Mouse (Mus musculus) intestine, embryonic 16.5 days (tissue): ENCODE data around the gene Spns2. TPM values are rescaled to one million over a fixed set of nuclear protein-coding genes. Genes with fewer than 3 reads are reported as not detected.

Experiments used
- ATAC-seq: fragments of 200-750 bp; cut with Nextera tagmentation; 2 replicates; pipeline ENCODE4 v1.8.0; 2017; ENCODE audit warnings: moderate TSS enrichment, moderate library complexity
- H3K27ac ChIP-seq: fragments of 300-500 bp; sonication (generic); 2 replicates; pipeline ENCODE4 v1.5.1; 2014; ENCODE audit warnings: mild to moderate bottlenecking, low read length
- H3K27me3 ChIP-seq: fragments of 300-500 bp; sonication (generic); replicated peaks from 2 replicates; pipeline ENCODE4 v1.6.1; 2014; ENCODE audit warnings: low read length, control low read depth, mixed read lengths; ENCODE audit not compliant: control insufficient read depth, insufficient read depth
- H3K36me3 ChIP-seq: fragments of 300-500 bp; sonication (generic); 2 replicates; pipeline ENCODE4 v1.6.1; 2014; ENCODE audit warnings: low read length, control low read depth; ENCODE audit not compliant: control insufficient read depth, insufficient read depth
- H3K4me1 ChIP-seq: fragments of 300-500 bp; sonication (generic); 2 replicates; pipeline ENCODE4 v1.6.1; 2014; ENCODE audit warnings: low read length, control low read depth, mixed read lengths; ENCODE audit not compliant: control insufficient read depth, insufficient read depth
- H3K4me2 ChIP-seq: fragments of 300-500 bp; sonication (generic); 2 replicates; pipeline ENCODE4 v1.6.1; 2014; ENCODE audit warnings: low read depth, low read length, control low read depth
- H3K4me3 ChIP-seq: fragments of 300-500 bp; sonication (generic); 2 replicates; pipeline ENCODE4 v1.5.1; 2014; ENCODE audit warnings: mild to moderate bottlenecking, low read length
- H3K9ac ChIP-seq: fragments of 300-500 bp; sonication (generic); 2 replicates; pipeline ENCODE4 v1.6.1; 2014; ENCODE audit warnings: low read depth, low read length
- H3K9me3 ChIP-seq: fragments of 300-500 bp; sonication (generic); 2 replicates; pipeline ENCODE4 v1.6.1; 2016; ENCODE audit warnings: low read length, control low read depth; ENCODE audit not compliant: control insufficient read depth
- WGBS: fragments of 180-500 bp; shearing (Covaris S2); extraction: QIAGEN DNeasy Blood & Tissue Kit; methylation state at CpG from one replicate; pipeline ENCODE4 v1.1.7; 2014; 5-methylcytosine and 5-hydroxymethylcytosine counted together
- polyA plus RNA-seq: library from polyadenylated mRNA; unstranded; fragments of >200 nt; fragmentation: Nextera tagmentation; extraction: Ambion mirVana; gene quantifications from 2 replicates; pipeline ENCODE4 v1.2.1, GENCODE M21; 2015

Spns2 gene
- polyA plus RNA-seq, result 5.9 and 7.5 TPM in 2 replicates

DNA sequence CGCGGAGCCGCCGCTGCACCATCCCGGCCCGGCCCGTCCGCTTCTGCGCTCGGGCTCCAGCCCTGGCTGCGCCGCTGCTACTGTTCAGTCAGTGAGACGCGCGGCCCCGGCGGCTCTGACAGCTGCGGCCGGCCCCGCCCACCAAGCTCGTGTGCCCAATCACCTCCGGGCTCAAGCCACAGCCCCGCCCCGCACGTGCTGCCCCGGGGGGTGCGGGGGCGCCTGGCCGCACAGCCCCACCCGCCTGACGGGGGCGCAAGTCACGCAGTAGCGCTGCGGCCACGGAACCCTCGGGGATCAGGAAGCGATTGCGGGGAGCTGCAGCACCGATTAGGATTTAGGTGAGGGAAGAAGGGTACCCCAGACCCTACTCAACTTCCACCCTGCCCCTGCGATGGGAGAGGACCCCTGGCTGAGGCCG, at the start of gene Spns2:
Spns2 (minus strand) TSS at position 24 of the 421 bp plus-strand sequence.
- H3K27me3 ChIP-seq, result peaks cover 15% of the 10 kb centered on the region
- H3K4me1 ChIP-seq, result peaks cover 8% of the 10 kb centered on the region; the same call in 1 of the 2 replicates
- H3K36me3 ChIP-seq, result no peaks in the 10 kb centered on the region
- WGBS, result under 1% methylated on average over 35 of the region's 42 CpGs
- H3K4me2 ChIP-seq, result peak within 1 kb of the TSS; percentile 97
- ATAC-seq, result peak; percentile 93
- peak within 1 kb of the TSS; percentile 67 for H3K4me3 ChIP-seq
- peak within 1 kb of the TSS; percentile 67 for H3K9ac ChIP-seq
- no peaks in the 10 kb centered on the region for H3K9me3 ChIP-seq
- H3K27ac ChIP-seq, result no peak within 1 kb of the TSS

GRCm38 (mm10) chr11:72538811-72539210, 49.1 kb upstream of the Spns2 start:
- no peak overlapping the region for H3K27ac ChIP-seq
- H3K4me1 ChIP-seq, result peaks cover 18% of the 10 kb centered on the region
- H3K27me3 ChIP-seq, result no peaks in the 10 kb centered on the region
- H3K4me2 ChIP-seq, result no peak overlapping the region
- 0 out of 2 replicates have a peak, but pooled peaks cover 3% of the 10 kb centered on the region for H3K9me3 ChIP-seq
- no peaks in the 10 kb centered on the region for H3K36me3 ChIP-seq
- no peak for ATAC-seq
- WGBS, result 84% methylated on average over 7 of the region's 7 CpGs
- H3K4me3 ChIP-seq, result no peak overlapping the region
- no peak overlapping the region for H3K9ac ChIP-seq

DNA sequence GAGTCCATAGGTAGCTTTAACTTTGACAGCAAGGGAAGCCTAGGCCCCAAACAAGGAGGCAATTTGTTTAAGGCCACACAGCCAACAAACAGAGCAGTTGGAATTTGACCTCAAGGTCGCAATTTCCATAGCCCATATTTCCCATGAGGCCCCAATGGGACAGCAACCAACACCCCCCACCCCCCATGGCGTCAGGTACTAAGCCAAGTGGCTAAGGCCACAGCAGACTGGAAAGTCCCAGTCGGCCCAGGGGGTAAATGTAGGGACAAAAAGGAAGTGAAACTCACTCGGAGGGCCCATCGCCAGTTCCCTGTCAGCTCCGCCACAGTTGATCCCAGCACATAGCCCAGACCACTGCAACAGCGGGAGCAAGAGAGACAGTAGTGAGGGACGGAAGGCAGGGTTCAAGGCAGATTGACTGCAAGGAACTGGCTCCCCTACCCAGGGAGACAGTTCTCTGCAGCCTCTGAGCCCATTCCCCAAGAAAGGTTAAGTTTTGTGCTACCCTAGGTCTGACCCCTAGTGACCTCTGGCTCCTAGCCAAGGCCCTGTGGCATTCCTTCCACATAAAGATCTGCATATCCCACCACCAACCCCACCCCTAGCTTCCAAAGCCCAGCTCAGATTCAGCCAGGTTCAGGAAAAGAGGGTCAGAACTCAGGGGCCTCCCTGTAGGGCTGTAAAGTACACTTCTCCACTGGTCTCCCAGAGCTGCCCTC, 48.5 kb upstream of the Spns2 start:
- Histone ChIP-seq H3K27ac (peak overlapping the region; percentile 14; the same call in 1 of the 2 replicates), H3K9ac (peak overlapping the region; percentile 28; the same call in 1 of the 2 replicates), H3K4me1 (peaks cover 18% of the 10 kb centered on the region), H3K4me2 (no peak overlapping the region), H3K4me3 (no peak overlapping the region), H3K9me3 (0 out of 2 replicates have a peak, but pooled peaks cover 3% of the 10 kb centered on the region), H3K27me3 (no peaks in the 10 kb centered on the region), H3K36me3 (no peaks in the 10 kb centered on the region)
- peak; percentile 67 for ATAC-seq
- 45% methylated on average over 8 of the region's 8 CpGs for WGBS

DNA sequence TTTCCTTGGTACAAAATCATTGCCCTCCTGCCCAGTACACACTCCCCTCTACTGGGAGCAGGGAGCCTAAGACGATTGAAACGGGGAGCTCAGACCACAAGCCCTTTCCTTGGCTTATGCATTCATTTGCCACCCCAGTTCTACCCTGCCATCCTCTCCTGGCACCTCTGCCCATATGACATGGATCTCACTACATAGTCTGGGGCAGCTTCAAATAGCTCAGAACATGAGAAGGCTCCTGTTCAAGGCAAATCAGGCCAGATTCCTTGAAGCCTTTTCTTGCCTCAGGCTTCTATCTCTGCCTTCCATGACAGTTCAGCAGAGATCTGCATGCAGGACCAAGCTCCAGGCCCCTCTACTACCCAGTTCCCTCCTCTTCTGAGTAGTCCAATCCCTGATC, 47.8 kb upstream of the Spns2 start:
- Histone ChIP-seq H3K4me2 (no peak overlapping the region), H3K9ac (no peak overlapping the region), H3K4me3 (no peak overlapping the region), H3K36me3 (no peaks in the 10 kb centered on the region), H3K27ac (peak overlapping the region; percentile 14), H3K4me1 (peaks cover 18% of the 10 kb centered on the region), H3K9me3 (0 out of 2 replicates have a peak, but pooled peaks cover 3% of the 10 kb centered on the region), H3K27me3 (no peaks in the 10 kb centered on the region)
- ATAC-seq, result 0 out of 2 replicates have a peak, but pooled peaks have one; percentile 4
- 91% methylated on average over 2 of the region's 2 CpGs for WGBS

DNA sequence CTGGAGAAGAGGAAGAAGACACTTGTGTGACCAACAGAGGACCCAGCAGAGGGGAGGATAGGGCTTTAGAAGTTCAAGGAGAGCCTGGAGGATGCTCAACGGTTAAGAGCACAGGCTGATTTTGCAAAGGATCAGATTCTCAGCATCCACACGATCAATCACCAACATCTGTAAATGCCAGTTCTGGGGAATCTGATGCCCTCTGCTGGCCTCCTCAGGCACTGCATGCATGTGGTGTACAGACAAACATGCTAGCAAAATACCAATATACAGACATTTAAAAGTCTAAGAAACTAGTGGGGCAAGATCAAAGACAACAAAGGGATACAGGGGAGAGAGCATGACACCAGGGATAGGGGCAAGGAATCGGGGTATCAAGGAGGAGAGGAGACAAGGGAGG, 45.8 kb upstream of the Spns2 start:
- no peaks in the 10 kb centered on the region for H3K36me3 ChIP-seq
- WGBS, result 87% methylated on average over 3 of the region's 3 CpGs
- H3K4me3 ChIP-seq, result no peak overlapping the region
- no peak overlapping the region for H3K4me2 ChIP-seq
- ATAC-seq, result no peak
- H3K27ac ChIP-seq, result no peak overlapping the region
- no peaks in the 10 kb centered on the region for H3K27me3 ChIP-seq
- no peak overlapping the region for H3K9ac ChIP-seq
- H3K4me1 ChIP-seq, result peaks cover 18% of the 10 kb centered on the region
- 0 out of 2 replicates have a peak, but pooled peaks cover 3% of the 10 kb centered on the region for H3K9me3 ChIP-seq

DNA sequence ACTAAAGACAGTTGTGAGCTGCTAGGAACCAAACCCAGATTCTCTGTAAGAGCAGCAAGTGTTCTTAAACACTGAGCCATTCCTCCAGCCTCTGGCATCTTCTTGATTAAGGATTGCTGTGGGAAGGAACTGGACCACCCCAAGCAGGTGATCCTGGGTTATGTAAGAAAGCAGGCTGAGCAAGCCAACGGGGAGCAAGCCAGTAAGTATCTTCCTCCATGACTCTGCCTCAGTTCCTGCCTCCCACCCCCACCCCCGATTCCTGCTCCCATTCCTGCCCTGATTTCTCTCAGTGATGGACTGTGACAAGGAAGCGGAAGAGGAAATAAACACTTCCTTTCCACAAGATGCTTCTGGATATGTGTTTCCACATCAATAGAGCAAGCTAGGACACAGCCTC, 43.2 kb upstream of the Spns2 start:
- H3K4me3 ChIP-seq, result no peak overlapping the region
- no peak overlapping the region for H3K9ac ChIP-seq
- peaks cover 8% of the 10 kb centered on the region; the same call in 1 of the 2 replicates for H3K4me1 ChIP-seq
- no peak for ATAC-seq
- H3K27ac ChIP-seq, result no peak overlapping the region
- H3K27me3 ChIP-seq, result no peaks in the 10 kb centered on the region
- no peaks in the 10 kb centered on the region for H3K36me3 ChIP-seq
- whole genome bisulfite sequencing, result 82% methylated on average over 3 of the region's 3 CpGs
- H3K4me2 ChIP-seq, result no peak overlapping the region
- H3K9me3 ChIP-seq, result 0 out of 2 replicates have a peak, but pooled peaks cover 3% of the 10 kb centered on the region

- H3K27ac ChIP-seq, result no peak overlapping the region
- no peak overlapping the region for H3K4me3 ChIP-seq
- 75% methylated on average over 1 of the region's 1 CpGs for whole genome bisulfite sequencing
- no peaks in the 10 kb centered on the region for H3K4me1 ChIP-seq
- H3K36me3 ChIP-seq, result no peaks in the 10 kb centered on the region
- H3K9ac ChIP-seq, result no peak overlapping the region
- ATAC-seq, result no peak
- H3K27me3 ChIP-seq, result no peaks in the 10 kb centered on the region
- H3K4me2 ChIP-seq, result no peak overlapping the region
- 0 out of 2 replicates have a peak, but pooled peaks cover 3% of the 10 kb centered on the region for H3K9me3 ChIP-seq
Observed at GRCm38 (mm10) chr11:72531632-72532031, 41.9 kb upstream of the Spns2 start.

GRCm38 (mm10) chr11:72531144-72531543, 41.4 kb upstream of the Spns2 start:
- Histone ChIP-seq H3K36me3 (no peaks in the 10 kb centered on the region), H3K27ac (no peak overlapping the region), H3K9me3 (0 out of 2 replicates have a peak, but pooled peaks cover 3% of the 10 kb centered on the region), H3K4me1 (no peaks in the 10 kb centered on the region), H3K27me3 (no peaks in the 10 kb centered on the region), H3K9ac (no peak overlapping the region), H3K4me3 (no peak overlapping the region), H3K4me2 (no peak overlapping the region)
- no peak for ATAC-seq
- WGBS, result 73% methylated on average over 5 of the region's 5 CpGs

DNA sequence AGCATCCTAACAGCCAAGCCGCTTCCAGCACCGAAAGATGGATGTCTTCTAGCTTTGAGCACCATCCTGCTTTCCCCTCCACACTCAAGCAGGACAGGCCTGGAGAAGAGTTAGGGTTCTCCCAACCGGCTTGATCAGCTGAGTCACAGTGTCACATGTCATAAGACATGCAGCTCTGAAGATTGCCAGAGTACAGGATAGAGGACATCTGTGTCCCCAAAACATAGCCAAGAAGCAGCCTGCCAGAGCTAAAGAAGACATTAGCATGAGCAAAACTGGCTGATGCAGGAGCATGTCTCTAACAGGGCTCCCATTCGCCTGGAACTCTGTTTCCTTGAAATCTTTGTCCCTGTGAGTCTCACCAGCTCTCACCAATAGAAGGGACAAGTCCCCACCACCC, 36.5 kb upstream of the Spns2 start:
- Histone ChIP-seq H3K27me3 (no peaks in the 10 kb centered on the region), H3K27ac (no peak overlapping the region), H3K4me2 (no peak overlapping the region), H3K4me1 (no peaks in the 10 kb centered on the region), H3K36me3 (no peaks in the 10 kb centered on the region), H3K9me3 (no peaks in the 10 kb centered on the region), H3K4me3 (no peak overlapping the region), H3K9ac (no peak overlapping the region)
- WGBS, result 84% methylated on average over 4 of the region's 4 CpGs
- ATAC-seq, result no peak
